Mouse (Mus musculus) hematopoietic stem cell, adult 5-6 weeks (primary cell): Measurements from ENCODE around the gene Plekha7. TPM values are rescaled to one million over a fixed set of nuclear protein-coding genes. Genes with fewer than 3 reads are reported as not detected.

Source experiments
- ATAC-seq, 2 experiments: fragments of 125-278 bp in 1 of 2; replicated peaks in 1 of 2; 2 replicates each; pipeline ENCODE4 v1.8.0; 2016 to 2017; ENCODE audit warnings: inconsistent platforms in 2 of 2, mild to moderate bottlenecking in 2 of 2, moderate number of reproducible peaks in 2 of 2, low read depth in 1 of 2, moderate TSS enrichment in 1 of 2; ENCODE audit not compliant: low FRiP score in 2 of 2, poor library complexity in 2 of 2, severe bottlenecking in 2 of 2, insufficient read depth in 1 of 2, low TSS enrichment in 1 of 2
- total RNA-seq: library from RNA; stranded (forward); fragments of 172-1452, 232-1000 nt; gene quantifications from 2 replicates; pipeline ENCODE4 v1.2.3, GENCODE M21; 2017

Plekha7 gene
- total RNA-seq, 1 experiment from 2014 or later, result 7.0 TPM

- ATAC-seq, result no peak
Observed at GRCm38 (mm10) chr7:116298389-116298788, 9.8 kb downstream of the Plekha7 start.

- ATAC-seq, result 0 out of 4 replicates have a peak, but pooled peaks of 1 of the 2 experiments have one; percentile 30
Observed at GRCm38 (mm10) chr7:116294961-116295360, 13.2 kb downstream of the Plekha7 start.

- ATAC-seq, result no peak; a peak in 1 of 4 replicates
Observed at GRCm38 (mm10) chr7:116292377-116292776, 15.8 kb downstream of the Plekha7 start.

- no peak for ATAC-seq
Observed at GRCm38 (mm10) chr7:116290559-116290958, 17.6 kb downstream of the Plekha7 start.

GRCm38 (mm10) chr7:116288996-116289395, 19.2 kb downstream of the Plekha7 start:
- ATAC-seq, result no peak

- no peak for ATAC-seq
Observed at GRCm38 (mm10) chr7:116287959-116288358, 20.2 kb downstream of the Plekha7 start.

GRCm38 (mm10) chr7:116286611-116287355, 21.4 kb downstream of the Plekha7 start:
- ATAC-seq, result no peak

GRCm38 (mm10) chr7:116286173-116286572, 22.0 kb downstream of the Plekha7 start:
- no peak for ATAC-seq

- ATAC-seq, result no peak
Observed at GRCm38 (mm10) chr7:116285216-116285615, 23.0 kb downstream of the Plekha7 start.

- ATAC-seq, result no peak
Observed at GRCm38 (mm10) chr7:116282755-116283154, 25.4 kb downstream of the Plekha7 start.

GRCm38 (mm10) chr7:116280126-116280525, 28.1 kb downstream of the Plekha7 start:
- no peak for ATAC-seq

- ATAC-seq, result no peak
Observed at GRCm38 (mm10) chr7:116278280-116278679, 29.9 kb downstream of the Plekha7 start.

- ATAC-seq, result no peak
Observed at GRCm38 (mm10) chr7:116276315-116276714, 31.9 kb downstream of the Plekha7 start.

- no peak for ATAC-seq
Observed at GRCm38 (mm10) chr7:116273111-116273510, 35.1 kb downstream of the Plekha7 start.

- no peak for ATAC-seq
Observed at GRCm38 (mm10) chr7:116269501-116269995, 38.6 kb downstream of the Plekha7 start.

GRCm38 (mm10) chr7:116268113-116268926, 39.9 kb downstream of the Plekha7 start:
- no peak for ATAC-seq

GRCm38 (mm10) chr7:116263281-116263680, 44.9 kb downstream of the Plekha7 start:
- no peak for ATAC-seq

GRCm38 (mm10) chr7:116262508-116262907, 45.7 kb downstream of the Plekha7 start:
- no peak for ATAC-seq
